Mouse (Mus musculus): ENCODE measurements at regions not wholly inside any gene's neighbourhood (a gene's known extent, or its start where the extent isn't known, plus 50 kb on each side); places are given as distances from the start of the nearest gene placed in this dataset.

DNA sequence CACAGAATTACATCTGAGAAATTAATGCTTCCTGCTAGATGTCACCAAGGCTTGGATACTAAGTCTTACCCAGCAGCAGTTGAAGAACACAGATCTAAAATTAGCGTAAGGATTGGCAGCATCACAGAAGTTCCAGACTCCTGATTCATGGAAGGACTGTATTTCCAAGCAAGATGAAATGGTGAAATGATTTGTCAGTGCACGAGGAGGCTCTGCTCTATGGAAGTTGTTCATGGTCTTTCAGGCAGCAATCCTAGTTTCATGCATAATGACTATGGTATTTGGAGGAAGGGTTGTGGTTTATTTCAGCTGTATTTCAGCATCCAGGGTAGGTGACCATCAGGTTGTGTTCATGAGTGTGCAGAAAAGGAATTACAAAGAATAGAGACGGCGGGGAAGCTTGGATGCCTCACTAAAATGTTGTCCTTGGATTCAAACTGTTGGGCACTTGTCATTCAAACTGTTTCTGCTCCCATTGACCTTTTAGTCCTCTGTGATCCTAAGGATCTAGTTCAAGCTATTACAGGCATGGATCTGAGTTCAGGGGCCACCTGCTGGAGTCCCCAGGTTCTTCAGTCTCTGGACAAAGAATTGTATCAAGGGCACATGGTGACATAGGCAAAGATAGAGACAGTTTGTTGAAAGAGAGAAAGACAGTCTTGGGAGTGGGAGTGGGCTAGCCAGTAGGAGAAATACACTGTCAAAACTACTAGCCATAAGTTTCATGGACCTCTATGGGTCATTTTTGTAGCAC is 1411.6 kb upstream of the A1bg start:
- no peak for DNase-seq (ENCODE audit: low read depth, low spot score)
- Histone ChIP-seq H3K27ac (ENCODE audit: control insufficient read depth, low read depth, low read length) (no peak overlapping the region), H3K4me1 (ENCODE audit: control insufficient read depth in 1 of 2, insufficient read depth in 2 of 2, low read length in 2 of 2) (peaks cover 11 to 12% of the 10 kb centered on the region in 2 experiments; a peak in 3 of 4 replicates), H3K9me3 (replicated peaks; ENCODE audit: insufficient read depth, low read length) (no peaks in the 10 kb centered on the region), H3K4me3 (ENCODE audit: control insufficient read depth in 1 of 2, insufficient read depth in 1 of 2, low read depth in 2 of 2, low read length in 2 of 2) (no peak overlapping the region), H3K79me2 (ENCODE audit: control insufficient read depth, insufficient read depth, low read length, poor library complexity) (no peaks in the 10 kb centered on the region), H3K36me3 (ENCODE audit: control insufficient read depth in 1 of 2, insufficient read depth in 2 of 2, low read length in 2 of 2) (peaks cover 0 to 19% of the 10 kb centered on the region in 2 experiments; a peak in 2 of 4 replicates), H3K27me3 (ENCODE audit: control insufficient read depth in 1 of 2, insufficient read depth in 2 of 2, low read length in 2 of 2) (no peaks in the 10 kb centered on the region), H3K9ac (ENCODE audit: control insufficient read depth, low read depth, low read length, poor library complexity, severe bottlenecking) (no peak overlapping the region)
- no peak for TF ChIP-seq ZC3H11A (IDR thresholded peaks at IDR 0.05; ENCODE audit: low read depth, low read length)
- TF ChIP-seq GATA1 (IDR thresholded peaks at IDR 0.05; ENCODE audit: low read depth, low read length) = no peak
- TF ChIP-seq SMC3 (IDR thresholded peaks at IDR 0.05; ENCODE audit: low read depth, low read length) = 0 out of 2 replicates have a peak, but pooled peaks have one; percentile 16

- no peak for TF ChIP-seq MYB (IDR thresholded peaks at IDR 0.05; ENCODE audit: low read depth, low read length)
- TF ChIP-seq GATA1 (IDR thresholded peaks at IDR 0.05; ENCODE audit: low read depth, low read length) = no peak
- no peak for TF ChIP-seq ELF1 (IDR thresholded peaks at IDR 0.05; ENCODE audit: low read depth, low read length)
- no peak for TF ChIP-seq TBP (IDR thresholded peaks at IDR 0.05; ENCODE audit: low read depth, low read length)
- no peak for TF ChIP-seq CTCF (IDR thresholded peaks at IDR 0.05 in 2 of 3, conservative IDR thresholded peaks at IDR 0.05 in 1 of 3; ENCODE audit: control insufficient read depth in 1 of 3, insufficient read depth in 1 of 3, low read depth in 2 of 3, low read length in 3 of 3, poor library complexity in 1 of 3, severe bottlenecking in 1 of 3)
- no peak for TF ChIP-seq MXI1 (IDR thresholded peaks at IDR 0.05; ENCODE audit: low read depth, low read length)
- TF ChIP-seq BHLHE40 (IDR thresholded peaks at IDR 0.05; ENCODE audit: borderline replicate concordance, low read depth, low read length) = no peak
- TF ChIP-seq NELFE (IDR thresholded peaks at IDR 0.05; ENCODE audit: low read depth, low read length) = no peak
- TF ChIP-seq TCF12 (IDR thresholded peaks at IDR 0.05; ENCODE audit: low read depth, low read length) = no peak
- no peak for TF ChIP-seq GABPA (IDR thresholded peaks at IDR 0.05; ENCODE audit: low read depth, low read length)
- TF ChIP-seq SIN3A (IDR thresholded peaks at IDR 0.05; ENCODE audit: low read length) = no peak
- no peak for TF ChIP-seq CHD1 (IDR thresholded peaks at IDR 0.05; ENCODE audit: low read depth, low read length)
- TF ChIP-seq USF2 (IDR thresholded peaks at IDR 0.05; ENCODE audit: borderline replicate concordance in 1 of 2, insufficient read depth in 1 of 2, low read depth in 1 of 2, low read length in 2 of 2) = no peak
- TF ChIP-seq MAX (IDR thresholded peaks at IDR 0.05; ENCODE audit: low read length) = no peak
- H3K79me2 ChIP-seq (ENCODE audit: control insufficient read depth, insufficient read depth, low read length, poor library complexity) = no peaks in the 10 kb centered on the region; the same call in 1 of the 2 replicates
- peaks cover 0 to 34% of the 10 kb centered on the region in 2 experiments; a peak in 2 of 4 replicates for H3K36me3 ChIP-seq (ENCODE audit: control insufficient read depth in 1 of 2, insufficient read depth in 2 of 2, low read length in 2 of 2)
- DNase-seq (ENCODE audit: low read depth, low spot score) = no peak
- H3K4me3 ChIP-seq (ENCODE audit: control insufficient read depth in 1 of 2, insufficient read depth in 1 of 2, low read depth in 2 of 2, low read length in 2 of 2) = no peak overlapping the region
- no peaks in the 10 kb centered on the region for H3K27me3 ChIP-seq (ENCODE audit: control insufficient read depth in 1 of 2, insufficient read depth in 2 of 2, low read length in 2 of 2)
- H3K27ac ChIP-seq (ENCODE audit: control insufficient read depth, low read depth, low read length) = no peak overlapping the region
- no peaks in the 10 kb centered on the region for H3K9me3 ChIP-seq (replicated peaks; ENCODE audit: insufficient read depth, low read length)
- peaks cover 19 to 31% of the 10 kb centered on the region in 2 experiments; a peak in 3 of 4 replicates for H3K4me1 ChIP-seq (ENCODE audit: control insufficient read depth in 1 of 2, insufficient read depth in 2 of 2, low read length in 2 of 2)
- H3K9ac ChIP-seq (ENCODE audit: control insufficient read depth, low read depth, low read length, poor library complexity, severe bottlenecking) = no peak overlapping the region
These were observed 1409.3 kb upstream of the A1bg start for GRCm38 (mm10) chr15:62332129-62332528.
